Mouse (Mus musculus) forelimb bud, embryonic 11.5 days (tissue): ENCODE results near the gene Gk2.
A peak's percentile ranks its signal among the peaks of the same experiment; 100 is the strongest.

Experiments
- DNase-seq: peaks from one replicate; pipeline ENCODE4 v3.0.0-alpha.2; 2012; ENCODE audit warnings: low read depth, low spot score

Gene Gk2

GRCm38 (mm10) chr5:97456816-97457215 lies at the start of gene Gk2:
Gk2 (minus strand) TSS chr5:97457021.
- no peak for DNase-seq

- no peak for DNase-seq
Measured at GRCm38 (mm10) chr5:97498041-97498440, 41.2 kb upstream of the Gk2 start.

GRCm38 (mm10) chr5:97495488-97496092 lies 38.8 kb upstream of the Gk2 start:
- no peak for DNase-seq

- DNase-seq = no peak
Measured at GRCm38 (mm10) chr5:97493421-97493820, 36.6 kb upstream of the Gk2 start.

GRCm38 (mm10) chr5:97486141-97486540 lies 29.3 kb upstream of the Gk2 start:
- no peak for DNase-seq

GRCm38 (mm10) chr5:97479991-97480390 lies 23.2 kb upstream of the Gk2 start:
- DNase-seq = no peak

GRCm38 (mm10) chr5:97467246-97467645 lies 10.4 kb upstream of the Gk2 start:
- no peak for DNase-seq

GRCm38 (mm10) chr5:97466430-97467158 lies 9.8 kb upstream of the Gk2 start:
- DNase-seq = no peak

- no peak for DNase-seq
Measured at GRCm38 (mm10) chr5:97465956-97466355, 9.1 kb upstream of the Gk2 start.

GRCm38 (mm10) chr5:97462856-97463255 lies 6.0 kb upstream of the Gk2 start:
- DNase-seq = no peak

GRCm38 (mm10) chr5:97451451-97451850 lies 5.4 kb downstream of the Gk2 start:
- DNase-seq = peak; percentile 49

GRCm38 (mm10) chr5:97444191-97444590 lies 12.6 kb downstream of the Gk2 start:
- no peak for DNase-seq

- DNase-seq = no peak
Measured at GRCm38 (mm10) chr5:97432512-97432911, 24.3 kb downstream of the Gk2 start.

GRCm38 (mm10) chr5:97429976-97430375 lies 26.8 kb downstream of the Gk2 start:
- no peak for DNase-seq

GRCm38 (mm10) chr5:97421669-97422068 lies 35.2 kb downstream of the Gk2 start:
- DNase-seq = no peak

- no peak for DNase-seq
Measured at GRCm38 (mm10) chr5:97417185-97417584, 39.6 kb downstream of the Gk2 start.

GRCm38 (mm10) chr5:97415837-97416236 lies 41.0 kb downstream of the Gk2 start:
- DNase-seq = no peak

GRCm38 (mm10) chr5:97413716-97414115 lies 43.1 kb downstream of the Gk2 start:
- no peak for DNase-seq

- no peak for DNase-seq
Measured at GRCm38 (mm10) chr5:97410190-97410589, 46.6 kb downstream of the Gk2 start.

GRCm38 (mm10) chr5:97409234-97409704 lies 47.6 kb downstream of the Gk2 start:
- no peak for DNase-seq
